Mouse (Mus musculus): ENCODE measurements around the gene Trim27. TPM values are rescaled to one million over a fixed set of nuclear protein-coding genes. Genes with fewer than 3 reads are reported as not detected.

Trim27 gene
- polyA plus RNA-seq, 1 experiment, result 33.0 TPM

DNA sequence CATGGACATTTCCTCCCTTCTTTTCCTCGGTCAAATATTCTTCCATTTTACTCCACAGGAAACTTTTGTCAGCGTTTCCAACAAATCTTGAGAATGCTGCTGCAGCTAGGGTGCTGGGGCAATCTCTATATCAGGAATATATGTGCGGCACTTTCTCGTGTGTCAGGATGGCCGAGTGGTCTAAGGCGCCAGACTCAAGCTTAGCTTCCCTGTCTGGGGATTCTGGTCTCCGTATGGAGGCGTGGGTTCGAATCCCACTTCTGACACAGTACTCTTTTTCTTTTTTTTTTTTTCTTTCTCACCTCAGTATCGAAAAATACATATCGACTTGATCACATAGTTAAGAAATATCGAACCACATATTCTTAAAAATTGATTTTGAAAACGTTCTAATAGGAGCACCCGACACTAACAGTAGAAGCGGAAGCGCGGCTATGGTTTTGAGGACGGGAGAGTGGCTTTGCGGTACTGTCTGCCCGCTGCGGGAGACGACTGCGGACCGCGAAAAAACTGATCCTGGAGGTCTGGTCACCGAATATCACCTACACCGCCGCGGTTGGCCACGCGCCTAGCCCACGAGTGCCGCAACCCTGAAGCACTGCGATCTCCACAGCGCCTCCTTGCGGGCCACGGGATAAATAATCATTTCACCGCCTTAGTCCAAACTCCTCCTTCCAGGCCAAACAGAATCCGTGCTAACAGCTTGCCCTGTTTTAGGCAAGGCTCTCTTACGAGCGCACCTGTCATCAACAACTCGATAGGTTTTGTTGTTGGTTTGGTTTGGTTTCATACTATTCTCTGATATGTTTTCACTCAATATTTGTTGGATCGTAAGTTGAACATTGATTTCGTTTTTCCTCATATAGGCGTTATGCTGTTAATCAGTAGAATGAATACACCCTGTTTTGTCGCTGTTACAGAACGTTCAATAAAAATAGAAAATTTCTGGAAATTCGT is 21.1 kb downstream of the Trim27 start:
- WGBS, result 3% methylated on average over 48 of the region's 48 CpGs
- peak; percentile 85 for DNase-seq (ENCODE audit: low read depth, low spot score)

DNA sequence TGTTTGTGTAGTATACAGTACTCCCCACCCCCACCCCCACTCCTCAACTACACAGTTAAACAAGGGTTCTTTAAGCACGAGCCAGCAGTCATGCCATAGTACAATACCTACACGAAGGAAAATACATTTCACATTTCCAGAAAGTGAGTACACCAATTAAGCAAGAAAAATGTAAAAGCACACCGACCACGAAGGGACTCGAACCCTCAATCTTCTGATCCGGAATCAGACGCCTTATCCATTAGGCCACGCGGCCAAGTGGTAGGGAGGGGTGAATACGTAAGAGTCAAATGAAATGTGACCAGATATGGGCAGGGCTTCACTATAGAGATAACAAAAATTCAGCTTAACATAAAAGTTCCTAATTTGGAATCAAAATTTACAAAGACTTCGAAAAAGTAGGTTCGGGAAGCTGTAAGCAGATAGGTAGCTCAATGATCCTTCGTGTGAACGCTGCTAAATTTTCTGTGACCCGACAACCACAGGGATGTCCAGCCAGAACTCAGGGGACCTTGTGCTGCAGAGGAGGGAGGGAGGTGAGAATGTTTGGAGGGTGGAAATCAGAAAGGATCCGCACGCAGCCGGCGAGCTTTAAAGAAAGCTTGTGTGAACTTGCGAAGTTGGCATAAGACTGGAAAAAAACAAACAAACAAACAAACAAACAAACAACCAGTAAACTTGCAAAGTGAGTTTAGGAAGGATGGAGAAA is 36.2 kb downstream of the Trim27 start:
- no peak for DNase-seq (ENCODE audit: low read depth, low spot score)
- 18% methylated on average over 20 of the region's 20 CpGs for WGBS

DNA sequence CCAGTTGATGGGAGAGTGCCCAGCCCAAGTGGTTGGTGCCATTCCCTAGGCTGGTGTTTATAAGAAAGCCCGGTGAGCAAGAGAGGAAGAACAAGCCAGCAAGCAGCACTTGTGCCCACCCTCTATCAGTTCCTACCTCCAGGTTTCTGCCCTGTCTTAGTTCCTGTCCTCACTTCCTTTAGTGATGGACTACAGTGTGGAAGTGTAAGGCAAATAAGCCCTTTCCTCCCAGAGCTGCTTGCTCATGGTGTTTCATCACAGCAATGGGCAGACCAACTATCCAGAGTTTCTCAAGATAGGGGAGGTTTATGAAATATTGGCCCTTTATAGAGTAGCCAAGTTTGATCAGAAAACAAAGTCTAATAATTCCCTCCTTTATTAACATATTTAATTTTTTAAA is 37.5 kb downstream of the Trim27 start:
- no peak for DNase-seq (ENCODE audit: low read depth, low spot score)
- WGBS, result 44% methylated on average over 1 of the region's 1 CpGs

DNA sequence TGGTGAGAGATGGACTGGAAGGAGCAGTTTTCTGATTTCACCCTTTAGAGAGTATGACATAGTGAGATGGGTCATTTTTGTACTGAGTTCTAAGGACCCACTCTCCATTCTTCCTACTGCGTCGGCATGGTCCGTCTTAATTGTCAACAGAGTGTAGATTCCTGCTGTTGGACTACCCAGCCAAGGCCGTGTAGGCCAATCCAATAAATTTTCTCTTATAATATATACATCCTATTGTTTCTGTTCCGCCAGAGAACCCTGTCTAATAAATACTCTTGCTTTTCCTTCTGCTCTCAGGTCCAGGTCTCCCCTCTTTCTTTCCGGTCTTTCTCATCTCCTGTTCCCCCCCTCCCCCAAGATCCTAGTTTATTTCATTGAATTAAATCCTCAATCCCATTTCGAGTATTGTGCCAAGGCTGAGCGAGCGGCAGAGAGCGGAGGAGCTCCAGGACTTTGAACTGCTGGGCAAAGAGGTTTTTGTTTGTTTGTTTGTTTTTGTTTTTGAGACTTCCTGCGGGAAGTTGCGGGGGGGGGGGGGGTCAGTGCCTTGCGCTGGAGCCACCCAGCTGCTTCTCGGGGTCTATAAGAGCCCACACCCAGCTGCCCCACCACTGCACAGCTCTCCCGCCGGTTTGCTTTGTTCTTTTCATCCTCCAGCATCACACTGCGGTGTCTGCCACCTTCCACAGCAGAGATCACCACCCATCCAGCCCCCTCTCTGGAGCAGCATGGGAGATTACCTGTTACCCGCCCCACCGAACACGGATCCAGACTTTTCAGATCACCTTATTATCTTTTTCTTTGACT is 42.6 kb downstream of the Trim27 start:
- 8% methylated on average over 20 of the region's 20 CpGs for WGBS
- no peak for DNase-seq (ENCODE audit: low read depth, low spot score)

DNA sequence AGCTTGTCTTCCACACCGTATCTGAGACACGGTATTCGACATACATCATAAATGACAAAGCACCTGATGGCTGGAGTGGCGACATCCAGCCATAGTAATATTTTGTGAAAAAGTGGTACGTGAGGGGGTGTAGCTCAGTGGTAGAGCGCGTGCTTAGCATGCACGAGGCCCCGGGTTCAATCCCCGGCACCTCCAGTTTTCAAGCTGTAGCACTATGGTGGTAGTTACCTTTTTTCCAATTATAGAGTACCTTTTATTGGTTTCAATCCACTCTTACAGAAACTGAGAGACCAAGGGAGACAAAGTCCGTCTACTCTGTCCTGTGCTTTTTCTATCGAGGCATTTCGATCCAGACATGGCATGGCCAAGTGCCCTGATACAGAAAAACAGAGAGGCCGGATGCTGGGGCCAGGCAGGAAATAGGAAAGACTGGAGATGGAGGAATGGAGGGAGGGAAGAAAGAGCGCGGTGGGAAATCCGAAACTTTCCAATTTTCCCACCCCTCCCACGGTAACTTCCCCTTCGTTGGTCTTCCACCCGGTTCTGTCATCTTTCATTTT is 43.3 kb downstream of the Trim27 start:
- WGBS, result 2% methylated on average over 20 of the region's 20 CpGs
- DNase-seq (ENCODE audit: low read depth, low spot score), result no peak

DNA sequence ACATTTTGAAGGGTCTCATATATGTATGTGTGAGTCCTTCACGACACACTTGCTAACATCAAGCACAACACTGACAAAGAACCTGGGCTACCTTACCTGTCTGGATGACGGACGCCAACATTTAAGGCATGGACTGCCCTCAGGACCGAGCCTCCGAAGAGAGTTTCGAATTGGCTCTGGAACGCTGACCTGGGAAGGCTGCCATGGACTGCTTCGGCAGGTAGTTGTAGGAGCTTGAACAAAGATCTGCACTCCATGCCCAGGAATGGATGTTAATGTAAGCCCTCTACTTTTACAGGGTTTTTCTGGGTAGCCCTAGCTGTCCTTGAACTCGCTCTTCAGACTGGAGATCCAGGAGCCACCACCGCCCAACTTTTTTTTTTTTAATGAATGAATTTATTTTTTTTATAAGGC is 44.0 kb downstream of the Trim27 start:
- 8% methylated on average over 10 of the region's 10 CpGs for WGBS
- no peak for DNase-seq (ENCODE audit: low read depth, low spot score)

DNA sequence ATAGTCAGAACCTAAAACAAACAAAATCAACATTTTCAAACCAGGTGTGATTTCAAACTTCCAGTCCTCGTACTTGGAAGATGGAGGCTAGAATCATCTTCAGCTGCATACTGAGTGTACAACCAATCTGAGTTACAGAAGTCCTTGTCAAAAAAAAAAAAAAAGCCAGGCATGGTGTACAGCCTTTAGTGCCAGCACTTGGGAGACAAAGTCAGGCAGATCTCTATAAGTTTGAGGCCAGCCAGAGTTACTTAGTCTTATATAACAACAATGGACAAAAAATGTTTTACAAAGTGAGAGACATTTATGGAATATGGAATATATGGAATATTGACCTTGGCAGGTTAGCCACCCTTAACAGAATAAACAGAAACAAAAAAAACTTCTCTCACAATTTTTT is 45.1 kb downstream of the Trim27 start:
- 83% methylated on average over 1 of the region's 1 CpGs for WGBS
- no peak for DNase-seq (ENCODE audit: low read depth, low spot score)

DNA sequence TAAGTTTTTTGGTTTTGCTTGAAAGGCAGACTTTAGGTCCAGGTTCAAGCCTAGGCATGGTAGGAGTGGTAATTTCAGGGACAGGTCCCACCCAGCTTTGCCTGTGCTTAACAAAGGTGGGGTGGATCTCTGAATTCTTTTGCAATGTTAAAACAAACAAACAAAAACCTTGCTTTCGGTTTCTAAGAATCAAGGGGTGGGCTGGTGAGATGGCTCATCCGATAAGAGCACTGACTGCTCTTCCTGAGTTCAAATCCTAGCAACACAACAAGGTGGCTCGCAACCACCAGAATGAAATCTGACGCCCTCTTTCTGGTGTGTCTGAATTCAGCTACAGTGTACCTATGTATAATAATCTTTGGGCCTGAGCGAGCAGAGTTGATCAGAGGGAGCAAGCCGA is 46.0 kb downstream of the Trim27 start:
- no peak for DNase-seq (ENCODE audit: low read depth, low spot score)
- WGBS, result 77% methylated on average over 6 of the region's 6 CpGs

DNA sequence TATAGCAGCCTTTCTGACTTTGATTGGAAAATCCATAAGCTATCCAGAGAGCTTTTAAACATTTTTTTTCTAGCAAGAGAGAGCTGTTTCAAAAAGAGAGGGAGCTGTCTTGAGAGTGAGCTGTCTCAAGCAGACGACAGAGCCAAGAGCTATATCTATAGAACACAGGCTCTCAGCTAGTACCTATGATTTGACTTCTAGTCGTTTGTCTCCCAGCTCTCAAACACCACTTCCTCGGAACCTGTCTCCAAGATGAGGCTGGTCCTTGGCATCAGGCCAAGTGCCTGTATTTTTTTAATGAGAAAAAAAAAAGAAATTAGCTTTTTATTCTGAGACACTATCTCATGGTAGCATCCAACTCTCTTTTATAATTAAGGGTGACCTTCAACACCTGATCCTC is 46.8 kb downstream of the Trim27 start:
- 35% methylated on average over 3 of the region's 3 CpGs for WGBS

DNA sequence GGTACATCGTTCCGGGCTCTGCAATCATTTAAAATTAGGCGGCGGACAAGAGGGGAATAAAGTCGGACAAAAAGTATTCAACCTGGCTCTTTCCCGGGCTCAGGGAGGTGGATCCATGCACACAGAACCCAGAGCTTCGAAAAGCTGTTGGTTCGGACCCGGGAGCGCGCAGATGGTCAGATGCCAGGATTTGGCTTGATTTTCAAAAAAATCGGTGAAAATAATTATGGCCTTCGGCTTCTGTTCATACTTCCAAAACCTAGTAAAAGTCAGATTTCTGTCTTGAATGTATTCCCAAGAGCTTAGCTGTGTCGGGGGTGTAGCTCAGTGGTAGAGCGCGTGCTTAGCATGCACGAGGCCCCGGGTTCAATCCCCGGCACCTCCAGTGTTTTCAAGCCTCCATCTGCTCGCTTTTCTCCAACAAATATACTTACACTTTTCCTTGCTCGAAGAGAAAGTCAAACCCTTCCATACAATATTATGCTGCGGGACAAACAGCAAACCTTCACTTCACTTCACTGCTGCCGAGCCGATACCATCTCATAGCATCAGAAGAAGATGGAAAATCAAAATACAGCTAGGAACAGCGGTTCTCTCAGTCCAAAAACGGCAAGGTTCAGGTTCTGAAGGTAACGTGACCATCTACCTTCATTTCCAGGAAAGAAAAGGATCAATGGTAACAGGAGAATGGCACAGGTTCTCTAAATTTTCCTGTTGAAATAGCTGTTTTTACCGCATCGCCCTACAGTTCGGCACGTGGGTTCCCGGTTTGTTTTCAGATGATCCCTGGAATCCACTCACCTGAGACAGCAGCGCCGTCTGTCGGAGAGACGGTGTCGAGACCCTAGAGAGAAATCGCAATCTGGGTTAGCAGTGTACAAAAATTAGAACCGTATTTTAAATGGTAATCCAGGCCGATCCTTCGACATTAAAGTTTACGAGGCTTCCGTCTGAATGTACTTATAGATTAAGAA is 54.8 kb downstream of the Trim27 start:
- WGBS, result 1% methylated on average over 43 of the region's 43 CpGs
- DNase-seq (ENCODE audit: low read depth, low spot score), result no peak

More for the DNA sequence above, 46.8 kb downstream of the Trim27 start:
- DNase-seq (ENCODE audit: low read depth, low spot score), result no peak

DNA sequence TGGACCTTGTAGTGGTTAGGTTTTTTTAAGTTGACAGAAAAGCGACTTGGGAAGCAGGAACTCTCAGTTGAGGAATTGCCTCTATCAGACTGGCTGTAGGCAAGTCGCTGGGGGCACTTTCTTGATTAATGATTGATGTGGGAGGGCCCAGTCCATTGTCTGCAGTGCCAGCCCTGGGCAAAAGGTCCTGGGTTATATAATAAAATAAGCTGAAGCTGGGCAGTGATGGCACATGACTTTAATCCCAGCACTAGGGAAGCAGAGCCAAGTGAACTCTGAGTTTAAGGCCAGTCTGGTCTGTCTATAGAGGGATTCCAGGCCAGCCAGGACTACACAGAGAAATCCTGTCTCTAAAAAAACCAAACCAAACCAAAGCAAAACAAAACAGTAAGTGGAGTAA is 57.5 kb downstream of the Trim27 start:
- no peak for DNase-seq (ENCODE audit: low read depth, low spot score)
- 41% methylated on average over 2 of the region's 2 CpGs for WGBS

DNA sequence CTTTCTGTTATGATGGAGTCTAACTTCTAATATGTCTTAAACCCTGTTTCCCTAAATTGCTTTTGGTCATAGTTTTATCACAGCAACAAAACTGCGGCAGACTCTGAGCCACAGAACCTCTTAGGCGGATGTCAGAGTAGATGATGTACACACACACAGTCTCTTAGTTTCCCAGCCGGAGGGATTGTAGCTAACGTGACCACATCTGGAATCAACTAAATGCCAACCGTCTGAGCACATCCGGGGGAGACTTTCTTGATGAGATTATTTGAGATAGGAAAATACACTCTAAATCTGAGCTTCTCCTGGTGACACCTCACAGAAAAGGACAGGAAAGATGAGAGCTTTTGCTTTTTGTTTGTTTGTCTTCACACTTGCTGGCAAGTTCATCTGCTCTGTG is 57.9 kb downstream of the Trim27 start:
- 71% methylated on average over 6 of the region's 6 CpGs for whole genome bisulfite sequencing
- DNase-seq (ENCODE audit: low read depth, low spot score), result no peak

DNA sequence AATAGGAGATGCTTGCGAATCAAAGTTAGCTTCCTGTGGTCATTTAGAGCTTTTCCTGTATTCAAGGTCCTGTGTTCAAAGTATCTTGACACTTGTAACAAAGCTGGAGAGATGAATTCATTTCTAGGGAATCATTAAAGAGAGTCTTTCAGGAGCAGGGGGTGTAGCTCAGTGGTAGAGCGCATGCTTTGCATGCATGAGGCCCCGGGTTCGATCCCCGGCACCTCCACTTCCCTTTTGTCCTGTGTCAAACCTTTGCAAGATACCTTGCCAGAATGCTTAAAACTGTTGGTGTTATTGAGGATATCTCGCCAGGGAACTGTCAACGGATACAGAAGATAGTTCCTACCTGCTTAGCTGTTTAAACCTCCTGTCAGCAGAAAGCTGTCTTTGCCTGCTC is 61.5 kb downstream of the Trim27 start:
- no peak for DNase-seq (ENCODE audit: low read depth, low spot score)
- 64% methylated on average over 7 of the region's 7 CpGs for WGBS

DNA sequence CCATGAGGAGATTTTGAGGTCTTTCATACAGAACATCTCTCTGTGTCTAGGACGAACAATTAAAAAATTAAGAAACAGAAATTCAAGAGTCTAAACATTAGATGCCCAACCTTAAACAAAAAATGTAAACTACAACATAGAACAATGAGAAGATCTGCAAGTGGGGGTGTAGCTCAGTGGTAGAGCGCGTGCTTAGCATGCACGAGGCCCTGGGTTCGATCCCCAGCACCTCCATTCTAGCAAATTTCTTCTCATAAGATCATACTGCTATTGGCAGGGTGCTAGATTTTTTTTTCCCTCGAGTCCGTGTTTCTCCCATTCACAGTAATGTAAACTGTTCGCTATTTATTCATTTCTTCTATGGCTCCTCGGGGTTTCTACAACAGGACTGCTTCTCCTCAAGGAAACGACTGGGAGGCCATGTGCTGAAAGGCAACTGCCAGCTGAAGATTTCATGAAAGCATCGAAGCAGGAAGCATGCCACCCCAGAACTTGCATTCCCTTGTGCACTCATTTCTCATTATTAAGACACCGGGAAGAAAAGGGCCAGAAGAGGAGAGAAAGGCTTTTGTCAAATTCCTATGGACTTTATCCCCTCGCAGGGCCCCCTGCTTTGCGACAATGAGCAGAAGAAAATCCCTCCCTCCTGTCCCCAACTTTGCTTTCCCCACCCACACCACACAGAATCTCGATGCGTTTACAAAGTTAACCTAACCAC is 63.3 kb downstream of the Trim27 start:
- WGBS, result 33% methylated on average over 16 of the region's 16 CpGs
- DNase-seq (ENCODE audit: low read depth, low spot score), result no peak

DNA sequence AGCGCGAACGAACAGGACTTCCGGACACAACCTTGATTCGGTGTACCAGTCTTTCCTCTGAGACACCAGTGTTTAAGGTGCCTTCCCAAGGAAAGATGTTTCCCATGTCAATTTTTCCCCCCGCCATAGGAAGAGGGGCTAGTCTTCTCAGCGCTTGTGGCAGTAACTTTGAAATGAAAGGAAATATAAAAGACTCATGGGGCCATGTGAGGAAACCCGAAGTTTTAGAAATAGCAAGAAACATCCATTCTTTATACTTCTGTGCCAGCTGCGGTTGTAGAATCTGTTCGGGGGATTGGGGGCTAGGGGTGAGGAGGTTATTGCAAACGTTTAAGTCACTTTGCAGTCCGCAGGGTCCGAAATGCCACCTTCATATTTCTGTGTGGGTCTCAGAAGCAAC is 64.0 kb downstream of the Trim27 start:
- WGBS, result 31% methylated on average over 13 of the region's 13 CpGs

DNA sequence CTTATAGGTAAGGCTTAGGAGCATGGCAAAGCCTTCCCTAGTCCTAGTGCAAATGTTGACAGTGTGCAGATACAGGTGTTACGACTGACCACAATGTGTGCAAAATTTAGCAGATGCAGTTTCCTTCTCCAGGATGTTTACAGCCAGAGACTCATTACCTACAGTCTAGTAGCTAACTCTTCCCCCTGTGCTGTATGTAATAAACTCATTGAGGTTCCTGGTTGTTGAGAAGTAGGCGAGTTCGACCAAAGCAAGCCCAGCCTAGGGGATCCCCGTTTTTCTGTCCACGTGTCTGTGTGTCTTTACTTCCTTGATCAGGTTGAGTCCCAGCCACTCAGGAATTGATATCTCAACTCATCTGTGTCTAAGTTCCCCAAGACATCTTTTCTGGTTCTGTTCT is 64.8 kb downstream of the Trim27 start:
- no peak for DNase-seq (ENCODE audit: low read depth, low spot score)
- 24% methylated on average over 5 of the region's 5 CpGs for WGBS

More for the DNA sequence above, 64.0 kb downstream of the Trim27 start:
- no peak for DNase-seq (ENCODE audit: low read depth, low spot score)
